Mouse (Mus musculus) hindbrain, embryonic 11.5 days (tissue): ENCODE measurements around the gene Sgsm2. TPM values are rescaled to one million over a fixed set of nuclear protein-coding genes. Genes with fewer than 3 reads are reported as not detected.
A peak's percentile ranks its signal among the peaks of the same experiment; 100 is the strongest.

Experiments
- ATAC-seq: fragments of 200-750 bp; cut with Nextera tagmentation; 2 replicates; pipeline ENCODE4 v1.8.0; 2017; ENCODE audit warnings: mild to moderate bottlenecking, moderate TSS enrichment, moderate library complexity; ENCODE audit not compliant: low FRiP score
- DNase-seq: peaks from one replicate; pipeline ENCODE4 v3.0.0-alpha.2; 2015; ENCODE audit warnings: low spot score
- H3K27ac ChIP-seq: fragments of 300-500 bp; sonication (generic); 2 replicates; pipeline ENCODE4 v1.5.1; 2014; ENCODE audit warnings: mild to moderate bottlenecking, low read depth, low read length
- H3K27me3 ChIP-seq: fragments of 300-500 bp; sonication (generic); 2 replicates; pipeline ENCODE4 v1.6.1; 2014; ENCODE audit warnings: mild to moderate bottlenecking, low read length, moderate library complexity, mixed read lengths; ENCODE audit not compliant: control insufficient read depth, insufficient read depth
- H3K36me3 ChIP-seq: fragments of 300-500 bp; sonication (generic); 2 replicates; pipeline ENCODE4 v1.6.1; 2014; ENCODE audit warnings: mild to moderate bottlenecking, low read length, moderate library complexity, mixed read lengths; ENCODE audit not compliant: control insufficient read depth, insufficient read depth
- H3K4me1 ChIP-seq: fragments of 300-500 bp; sonication (generic); replicated peaks from 2 replicates; pipeline ENCODE4 v1.6.1; 2014; ENCODE audit warnings: low read length, mixed read lengths; ENCODE audit not compliant: control insufficient read depth, insufficient read depth
- H3K4me2 ChIP-seq: fragments of 300-500 bp; sonication (generic); replicated peaks from 2 replicates; pipeline ENCODE4 v1.6.1; 2014; ENCODE audit warnings: mild to moderate bottlenecking, low read depth, low read length
- H3K4me3 ChIP-seq: fragments of 300-500 bp; sonication (generic); 2 replicates; pipeline ENCODE4 v1.5.1; 2014; ENCODE audit warnings: low read depth, low read length
- H3K9ac ChIP-seq: fragments of 300-500 bp; sonication (generic); 2 replicates; pipeline ENCODE4 v1.6.1; 2014; ENCODE audit warnings: low read depth, low read length
- H3K9me3 ChIP-seq: fragments of 300-500 bp; sonication (generic); 2 replicates; pipeline ENCODE4 v1.6.1; 2016; ENCODE audit warnings: low read length; ENCODE audit not compliant: control insufficient read depth
- WGBS: fragments of 180-500 bp; shearing (Covaris S2); extraction: QIAGEN DNeasy Blood & Tissue Kit; methylation state at CpG from one replicate; pipeline ENCODE4 v1.1.7; 2014; 5-methylcytosine and 5-hydroxymethylcytosine counted together
- polyA plus RNA-seq: library from polyadenylated mRNA; unstranded; fragments of >200 nt; fragmentation: Nextera tagmentation; extraction: Ambion mirVana; gene quantifications from 2 replicates; pipeline ENCODE4 v1.2.1, GENCODE M21; 2014

Sgsm2 gene
- polyA plus RNA-seq = 6.3 and 6.8 TPM in 2 replicates

GRCm38 (mm10) chr11:74896901-74897677 lies at the start of gene Sgsm2:
Gene Sgsm2, minus strand, starts transcription at chr11:74897060.
- peak within 1 kb of the TSS; percentile 94 for H3K4me3 ChIP-seq
- peak within 1 kb of the TSS; percentile 82 for H3K27ac ChIP-seq
- H3K36me3 ChIP-seq = 0 out of 2 replicates have a peak, but pooled peaks cover 2% of the 10 kb centered on the region
- no peaks in the 10 kb centered on the region for H3K4me1 ChIP-seq
- peak; percentile 87 for DNase-seq
- H3K9me3 ChIP-seq = no peaks in the 10 kb centered on the region
- peak within 1 kb of the TSS; percentile 91 for H3K4me2 ChIP-seq
- no peaks in the 10 kb centered on the region for H3K27me3 ChIP-seq
- H3K9ac ChIP-seq = peak within 1 kb of the TSS; percentile 80
- peak; percentile 88 for ATAC-seq
- WGBS = 0% methylated on average over 38 of the region's 74 CpGs

- H3K27me3 ChIP-seq = no peaks in the 10 kb centered on the region
- H3K27ac ChIP-seq = no peak overlapping the region
- H3K4me1 ChIP-seq = no peaks in the 10 kb centered on the region
- H3K4me3 ChIP-seq = no peak overlapping the region
- no peak for ATAC-seq
- H3K9me3 ChIP-seq = no peaks in the 10 kb centered on the region
- WGBS = 86% methylated on average over 3 of the region's 3 CpGs
- peaks cover 3% of the 10 kb centered on the region; the same call in 1 of the 2 replicates for H3K36me3 ChIP-seq
- no peak overlapping the region for H3K9ac ChIP-seq
- no peak overlapping the region for H3K4me2 ChIP-seq
- peak; percentile 52 for DNase-seq
Observed at GRCm38 (mm10) chr11:74946348-74946747, 49.5 kb upstream of the Sgsm2 start.

- no peak for ATAC-seq
- Histone ChIP-seq H3K36me3 (0 out of 2 replicates have a peak, but pooled peaks cover 2% of the 10 kb centered on the region), H3K4me3 (no peak overlapping the region), H3K27me3 (no peaks in the 10 kb centered on the region), H3K27ac (no peak overlapping the region), H3K4me1 (no peaks in the 10 kb centered on the region), H3K9me3 (no peaks in the 10 kb centered on the region), H3K4me2 (no peak overlapping the region), H3K9ac (no peak overlapping the region)
- 91% methylated on average over 7 of the region's 7 CpGs for WGBS
- DNase-seq = no peak
Observed at GRCm38 (mm10) chr11:74930391-74930790, 33.5 kb upstream of the Sgsm2 start.

- H3K27me3 ChIP-seq = no peaks in the 10 kb centered on the region
- H3K9me3 ChIP-seq = no peaks in the 10 kb centered on the region
- H3K4me3 ChIP-seq = no peak overlapping the region
- DNase-seq = no peak
- no peak overlapping the region for H3K4me2 ChIP-seq
- no peak for ATAC-seq
- no peaks in the 10 kb centered on the region for H3K4me1 ChIP-seq
- 0 out of 2 replicates have a peak, but pooled peaks cover 2% of the 10 kb centered on the region for H3K36me3 ChIP-seq
- H3K27ac ChIP-seq = no peak overlapping the region
- H3K9ac ChIP-seq = no peak overlapping the region
- WGBS = 65% methylated on average over 4 of the region's 4 CpGs
Observed at GRCm38 (mm10) chr11:74929111-74929510, 32.3 kb upstream of the Sgsm2 start.

GRCm38 (mm10) chr11:74927236-74927725 lies 30.4 kb upstream of the Sgsm2 start:
- DNase-seq (no peak), ATAC-seq (no peak)
- Histone ChIP-seq H3K9ac (no peak overlapping the region), H3K4me1 (no peaks in the 10 kb centered on the region), H3K27ac (no peak overlapping the region), H3K4me2 (no peak overlapping the region; the same call in 1 of the 2 replicates), H3K9me3 (no peaks in the 10 kb centered on the region), H3K27me3 (no peaks in the 10 kb centered on the region), H3K36me3 (no peaks in the 10 kb centered on the region), H3K4me3 (no peak overlapping the region)
- WGBS = 97% methylated on average over 2 of the region's 2 CpGs

- Histone ChIP-seq H3K36me3 (no peaks in the 10 kb centered on the region), H3K27me3 (no peaks in the 10 kb centered on the region), H3K9me3 (no peaks in the 10 kb centered on the region), H3K9ac (peak overlapping the region; percentile 91), H3K4me2 (peak overlapping the region; percentile 68), H3K27ac (peak overlapping the region; percentile 97), H3K4me1 (no peaks in the 10 kb centered on the region), H3K4me3 (peak overlapping the region; percentile 74)
- 10% methylated on average over 11 of the region's 11 CpGs for WGBS
- DNase-seq (no peak), ATAC-seq (peak; percentile 43; the same call in 1 of the 2 replicates)
Observed at GRCm38 (mm10) chr11:74926388-74927005, 29.6 kb upstream of the Sgsm2 start.

GRCm38 (mm10) chr11:74925577-74926387 lies 28.9 kb upstream of the Sgsm2 start, which contains the start of the genes Smg6 and Srr:
Gene Smg6, plus strand, starts transcription at chr11:74925823.
Gene Srr, minus strand, starts transcription at chr11:74925948.
- DNase-seq (peak; percentile 98), ATAC-seq (peak; percentile 95)
- H3K27me3 ChIP-seq = no peaks in the 10 kb centered on the region
- H3K9me3 ChIP-seq = no peaks in the 10 kb centered on the region
- no peaks in the 10 kb centered on the region for H3K36me3 ChIP-seq
- H3K4me1 ChIP-seq = no peaks in the 10 kb centered on the region
- H3K4me3 ChIP-seq = peak within 1 kb of the TSS; percentile 74
- peak within 1 kb of the TSS; percentile 97 for H3K27ac ChIP-seq
- under 1% methylated on average over 67 of the region's 88 CpGs for WGBS
- peak within 1 kb of the TSS; percentile 68 for H3K4me2 ChIP-seq
- H3K9ac ChIP-seq = peak within 1 kb of the TSS; percentile 91

- no peaks in the 10 kb centered on the region for H3K4me1 ChIP-seq
- H3K27me3 ChIP-seq = no peaks in the 10 kb centered on the region
- peak; percentile 25 for DNase-seq
- WGBS = 67% methylated on average over 4 of the region's 4 CpGs
- H3K27ac ChIP-seq = no peak overlapping the region
- ATAC-seq = no peak
- H3K9me3 ChIP-seq = no peaks in the 10 kb centered on the region
- no peak overlapping the region for H3K4me2 ChIP-seq
- H3K36me3 ChIP-seq = no peaks in the 10 kb centered on the region
- no peak overlapping the region for H3K4me3 ChIP-seq
- no peak overlapping the region for H3K9ac ChIP-seq
Observed at GRCm38 (mm10) chr11:74924149-74924548, 27.3 kb upstream of the Sgsm2 start.
